Mouse (Mus musculus) erythroid progenitor cell, adult 5-6 weeks (primary cell): ENCODE measurements around the gene Pih1h3b. TPM values are rescaled to one million over a fixed set of nuclear protein-coding genes. Genes with fewer than 3 reads are reported as not detected.

Experiments
- ATAC-seq: replicated peaks from 2 replicates; pipeline ENCODE4 v1.8.0; 2016; ENCODE audit warnings: moderate number of reproducible peaks, mild to moderate bottlenecking, moderate TSS enrichment, inconsistent platforms; ENCODE audit not compliant: poor library complexity, low FRiP score, severe bottlenecking
- total RNA-seq, 2 experiments: library from RNA; stranded (forward) in 1 of 2; stranded (reverse) in 1 of 2; fragments of 150-400 nt in 1 of 2; fragments of 186-747, 209-891 nt in 1 of 2; gene quantifications; 2 replicates each; pipeline versions ENCODE4 v1.2.3 to v1.2.4; 2015 to 2017; ENCODE audit warnings: low replicate concordance in 2 of 2

Pih1h3b gene
- total RNA-seq (2015; ENCODE audit: low replicate concordance) = not detected in 2 replicates
- total RNA-seq (2017; ENCODE audit: low replicate concordance) = not detected in 2 replicates

DNA sequence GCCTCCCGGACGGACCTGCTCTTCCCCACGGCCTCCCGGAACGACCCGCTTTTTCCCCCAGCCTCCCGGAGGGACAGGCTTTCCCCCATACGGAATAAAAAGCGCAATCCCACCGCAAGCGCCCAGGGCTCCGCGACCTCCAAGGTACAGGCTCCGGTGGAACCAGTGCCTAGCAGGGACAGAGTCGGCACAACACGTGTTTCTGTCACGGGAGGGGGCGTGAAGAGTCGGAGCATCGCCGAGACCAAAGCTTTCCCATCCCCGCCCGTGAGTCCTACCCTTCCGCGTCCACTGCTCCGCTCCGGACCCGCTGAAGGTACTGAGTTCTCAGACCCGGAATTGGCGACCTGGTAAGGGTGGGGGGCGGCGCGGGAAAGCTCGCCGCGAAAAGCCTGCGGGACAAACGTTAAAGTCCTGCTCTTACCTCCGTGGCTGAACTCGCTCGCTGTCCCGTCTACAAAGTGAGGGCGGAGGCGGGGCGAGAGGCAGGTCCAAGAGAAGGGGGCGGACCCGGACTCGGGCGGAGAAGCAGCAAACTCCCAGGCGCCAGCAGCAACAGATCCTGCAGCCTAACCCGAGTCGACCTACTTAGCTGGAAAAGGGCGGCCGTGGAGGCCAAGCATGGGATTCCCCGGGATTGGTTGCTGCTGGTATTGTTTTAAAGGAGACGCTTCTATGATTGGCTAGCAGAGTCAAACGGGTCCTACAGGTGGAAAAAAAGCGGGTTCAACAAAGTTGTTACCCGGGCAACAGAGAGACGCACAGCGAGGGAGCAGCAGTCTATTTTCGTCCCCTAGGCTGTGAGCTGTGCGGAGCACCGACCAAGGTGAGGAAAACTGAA lies at the start of gene Pih1h3b, which contains the start of gene Nup62cl:
TSS of gene Pih1h3b (plus strand) at position 745 of the 841 bp plus-strand sequence.
TSS of gene Nup62cl (minus strand) at position 578 of the 841 bp plus-strand sequence.
- no peak for ATAC-seq

- ATAC-seq = no peak
Measured at GRCm38 (mm10) chrX:140060886-140061874, 1.5 kb upstream of the Pih1h3b start.

DNA sequence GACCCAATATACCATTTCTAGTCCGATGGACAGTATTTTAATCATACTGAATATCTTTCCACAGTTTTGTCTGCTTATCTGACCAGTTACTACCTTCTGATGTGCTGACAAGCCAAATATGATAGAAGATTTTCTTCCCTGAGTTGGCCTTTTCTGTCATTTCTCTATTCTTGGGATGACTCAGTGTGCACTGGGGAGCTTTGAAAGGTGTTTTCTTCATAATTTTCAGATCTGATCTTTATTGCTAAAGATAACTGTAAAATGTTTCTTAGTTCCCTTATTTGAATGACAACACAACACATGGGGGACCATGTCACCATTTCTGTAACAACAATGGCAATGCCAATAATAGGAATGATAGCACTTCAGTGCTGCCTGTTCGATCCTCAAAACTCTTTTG lies 19.9 kb downstream of the Pih1h3b start:
- ATAC-seq = no peak

DNA sequence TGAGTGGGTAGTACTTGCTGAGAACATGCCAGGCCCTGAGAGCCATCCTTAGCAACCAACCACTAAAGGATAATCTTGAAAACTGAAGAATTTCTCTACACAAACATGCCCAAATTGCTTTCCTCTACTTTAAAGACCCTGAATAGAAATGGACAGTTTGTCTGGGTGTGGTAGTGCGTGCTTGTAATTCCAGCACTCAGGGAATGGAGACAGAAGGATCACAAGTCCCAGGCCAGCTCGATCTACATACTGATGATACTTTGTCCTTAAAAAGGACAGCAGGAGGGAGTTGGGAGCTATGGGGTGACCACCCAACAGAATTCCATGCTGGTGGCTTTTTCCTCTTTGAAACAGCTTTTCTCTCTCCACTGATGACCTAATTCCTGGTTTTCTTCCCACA lies 31.4 kb downstream of the Pih1h3b start:
- no peak for ATAC-seq

Other genes starting within 250 kb of the Pih1h3b start
- gene Morc4, start 191.2 kb upstream of the Pih1h3b start, total RNA-seq (2015; ENCODE audit: low replicate concordance) = 0.42 TPM in 1 of 2 replicates, not detected in the other
- not detected in 2 replicates for gene Morc4, start 191.2 kb upstream of the Pih1h3b start, total RNA-seq (2017; ENCODE audit: low replicate concordance)
- gene Rbm41, start 64.3 kb upstream of the Pih1h3b start, total RNA-seq (2015; ENCODE audit: low replicate concordance) = 6.7 and 11.5 TPM in 2 replicates
- 1.4 and 1.5 TPM in 2 replicates for gene Rbm41, start 64.3 kb upstream of the Pih1h3b start, total RNA-seq (2017; ENCODE audit: low replicate concordance)
- not detected in 2 replicates for gene Nup62cl, start 167 bp upstream of the Pih1h3b start, total RNA-seq (2015; ENCODE audit: low replicate concordance)
- gene Nup62cl, start 167 bp upstream of the Pih1h3b start, total RNA-seq (2017; ENCODE audit: low replicate concordance) = not detected in 2 replicates